Comparison of ENCODE assay signal across 11 mouse cellular contexts in genomic region chr2:119202914-119203453, GRCm38 (mm10). TPM values are rescaled to one million over a fixed set of nuclear protein-coding genes. Genes with fewer than 3 reads are reported as not detected.
A peak's percentile ranks its signal among the peaks of the same experiment; 100 is the strongest.
DNase-seq lines count a peak whose midpoint lies in the region; ATAC-seq and TF ChIP-seq lines count a peak whose summit lies in the region.
"Had no signal": no experiment of that assay in that cellular context is flagged by ENCODE, and none has a peak within 500 bp of the region (broad histone marks: within the 10 kb centered on the region; RNA-seq: fewer than 3 reads in every experiment).

No protein-coding gene starts in this region.

- DNase-seq in forebrain, postnatal 0 days = no peak
- no peak for DNase-seq in forebrain, embryonic 11.5 days (ENCODE audit: low spot score)
- DNase-seq in ovary, postnatal 36 days (ENCODE audit: low spot score) = peak; percentile 24
- no peak for DNase-seq in ovary, postnatal 10 days (ENCODE audit: low spot score)
- DNase-seq in layer of hippocampus, adult 9-10 months (ENCODE audit: low spot score) = no peak
- DNase-seq in Muller cell, postnatal 12 days (ENCODE audit: inconsistent ontology term) = no peak

- H3K4me1 ChIP-seq in forebrain, postnatal 0 days (ENCODE audit: insufficient read depth) = no peaks in the 10 kb centered on the region
- H3K4me1 ChIP-seq in forebrain, embryonic 11.5 days (replicated peaks; ENCODE audit: control insufficient read depth, insufficient read depth, low read length) = peaks cover 9% of the 10 kb centered on the region; the same call in 1 of the 2 replicates
- peaks cover 6% of the 10 kb centered on the region; the same call in 1 of the 2 replicates for H3K4me1 ChIP-seq in intestine, postnatal 0 days (replicated peaks; ENCODE audit: control insufficient read depth, insufficient read depth, low read length)
- peaks cover 4% of the 10 kb centered on the region; the same call in 1 of the 2 replicates for H3K4me1 ChIP-seq in small intestine, adult 2 months (ENCODE audit: control insufficient read depth, insufficient read depth, insufficient read length, low read length)

- H3K27ac ChIP-seq in forebrain, postnatal 0 days (ENCODE audit: low read depth, low read length) = no peak overlapping the region
- H3K27ac ChIP-seq in forebrain, embryonic 11.5 days (ENCODE audit: low read depth, low read length) = no peak overlapping the region
- H3K27ac ChIP-seq in intestine, postnatal 0 days (ENCODE audit: low read depth, low read length) = 0 out of 2 replicates have a peak overlapping the region, but pooled peaks have one; percentile 12
- 0 out of 2 replicates have a peak overlapping the region, but pooled peaks have one; percentile 44 for H3K27ac ChIP-seq in small intestine, adult 2 months (ENCODE audit: insufficient read depth, low read depth, low read length)
- H3K27ac ChIP-seq: macrophage had no signal

- no peak for TF ChIP-seq POLR2A in small intestine, adult 2 months (IDR thresholded peaks at IDR 0.05; ENCODE audit: low read depth, low read length)

- H3K4me3 ChIP-seq in forebrain, postnatal 0 days (ENCODE audit: low read depth, low read length) = no peak overlapping the region
- H3K4me3 ChIP-seq in forebrain, embryonic 11.5 days (ENCODE audit: low read depth, low read length) = no peak overlapping the region
- H3K4me3 ChIP-seq in intestine, postnatal 0 days (ENCODE audit: low read depth, low read length) = no peak overlapping the region
- no peak overlapping the region for H3K4me3 ChIP-seq in small intestine, adult 2 months (ENCODE audit: low read depth, low read length)

- no peak overlapping the region for H3K4me2 ChIP-seq in forebrain, postnatal 0 days (ENCODE audit: low read depth)
- no peak overlapping the region for H3K4me2 ChIP-seq in forebrain, embryonic 11.5 days (ENCODE audit: low read depth, low read length, severe bottlenecking)
- no peak overlapping the region for H3K4me2 ChIP-seq in intestine, postnatal 0 days (replicated peaks; ENCODE audit: low read depth)

- no peak for TF ChIP-seq CTCF in forebrain, postnatal 0 days (IDR thresholded peaks at IDR 0.05; ENCODE audit: low read depth)
- TF ChIP-seq CTCF in intestine, postnatal 0 days (IDR thresholded peaks at IDR 0.05; ENCODE audit: low read depth) = no peak
- no peak for TF ChIP-seq CTCF in small intestine, adult 2 months (IDR thresholded peaks at IDR 0.05; ENCODE audit: extremely low read depth, insufficient read length, insufficient replicate concordance, low read depth, low read length)

- H3K9ac ChIP-seq in forebrain, postnatal 0 days = no peak overlapping the region
- H3K9ac ChIP-seq in forebrain, embryonic 11.5 days (ENCODE audit: low read length) = no peak overlapping the region
- no peak overlapping the region for H3K9ac ChIP-seq in intestine, postnatal 0 days (ENCODE audit: low read depth, low read length)

- ATAC-seq in forebrain, postnatal 0 days = peak; percentile 14; the same call in 1 of the 2 replicates
- ATAC-seq in forebrain, embryonic 11.5 days (replicated peaks; ENCODE audit: low FRiP score) = no peak
- ATAC-seq in intestine, postnatal 0 days = peak; percentile 85

- WGBS in forebrain, postnatal 0 days = 52% methylated on average over 5 of the region's 5 CpGs
- WGBS in forebrain, embryonic 11.5 days = 81% methylated on average over 5 of the region's 5 CpGs
- WGBS in intestine, postnatal 0 days = 22% methylated on average over 5 of the region's 5 CpGs
- WGBS in small intestine, adult 2 months = 19% methylated on average over 5 of the region's 5 CpGs

- H3K27me3 ChIP-seq in forebrain, postnatal 0 days (ENCODE audit: insufficient read depth, low read length) = no peaks in the 10 kb centered on the region
- no peaks in the 10 kb centered on the region for H3K27me3 ChIP-seq in forebrain, embryonic 11.5 days (ENCODE audit: control insufficient read depth, insufficient read depth, low read length)
- no peaks in the 10 kb centered on the region for H3K27me3 ChIP-seq in intestine, postnatal 0 days (replicated peaks; ENCODE audit: control insufficient read depth, insufficient read depth, low read length)
- H3K27me3 ChIP-seq in small intestine, adult 2 months (ENCODE audit: control insufficient read depth, insufficient read depth, low read length) = no peaks in the 10 kb centered on the region
- H3K27me3 ChIP-seq: CH12.LX had no signal

- H3K36me3 ChIP-seq in forebrain, postnatal 0 days (ENCODE audit: insufficient read depth) = no peaks in the 10 kb centered on the region
- no peaks in the 10 kb centered on the region for H3K36me3 ChIP-seq in forebrain, embryonic 11.5 days (ENCODE audit: control insufficient read depth, insufficient read depth, low read length)
- no peaks in the 10 kb centered on the region for H3K36me3 ChIP-seq in intestine, postnatal 0 days (ENCODE audit: control insufficient read depth, insufficient read depth)
- no peaks in the 10 kb centered on the region for H3K36me3 ChIP-seq in small intestine, adult 2 months (ENCODE audit: control insufficient read depth, insufficient read depth, low read length)

- no peaks in the 10 kb centered on the region for H3K9me3 ChIP-seq in forebrain, postnatal 0 days (ENCODE audit: low read length)
- H3K9me3 ChIP-seq in forebrain, embryonic 11.5 days (ENCODE audit: control insufficient read depth, low read length) = no peaks in the 10 kb centered on the region
- no peaks in the 10 kb centered on the region for H3K9me3 ChIP-seq in intestine, postnatal 0 days (ENCODE audit: control insufficient read depth)

RNA-seq across cellular contexts. Expression of gene Zfyve19, which starts 5.4 kb away (rescaled TPM):
- 37.4 and 38.6 TPM in 2 replicates for total RNA-seq in forebrain, postnatal 0 days (2014; rRNA removed)
- polyA plus RNA-seq in forebrain, postnatal 0 days (2015; fragmentation: Nextera tagmentation; extraction: Ambion mirVana) = 58.3 and 62.5 TPM in 2 replicates
- 41.7 and 53.2 TPM in 2 replicates for polyA plus RNA-seq in forebrain, embryonic 11.5 days (2014; fragmentation: Nextera tagmentation; extraction: Ambion mirVana)
- polyA plus RNA-seq in intestine, postnatal 0 days (2015; fragmentation: Nextera tagmentation; extraction: Ambion mirVana) = 36.3 and 38.7 TPM in 2 replicates
- 20.2 and 46.7 TPM in 2 replicates for polyA plus RNA-seq in small intestine, adult 2 months (2012; rRNA removed)

RNA-seq across cellular contexts. Expression of gene Dnajc17, which starts 5.6 kb away (rescaled TPM):
- total RNA-seq in forebrain, postnatal 0 days (2014; rRNA removed) = 30.6 and 41.9 TPM in 2 replicates
- polyA plus RNA-seq in forebrain, postnatal 0 days (2015; fragmentation: Nextera tagmentation; extraction: Ambion mirVana) = 25.2 and 27.0 TPM in 2 replicates
- polyA plus RNA-seq in forebrain, embryonic 11.5 days (2014; fragmentation: Nextera tagmentation; extraction: Ambion mirVana) = 26.6 and 27.1 TPM in 2 replicates
- polyA plus RNA-seq in intestine, postnatal 0 days (2015; fragmentation: Nextera tagmentation; extraction: Ambion mirVana) = 8.8 and 9.4 TPM in 2 replicates
- 1.5 and 2.9 TPM in 2 replicates for polyA plus RNA-seq in small intestine, adult 2 months (2012; rRNA removed)

RNA-seq across cellular contexts. Expression of gene Ppp1r14d, which starts 26.7 kb away (rescaled TPM):
- not detected in 2 replicates for total RNA-seq in forebrain, postnatal 0 days (2014; rRNA removed)
- polyA plus RNA-seq in forebrain, postnatal 0 days (2015; fragmentation: Nextera tagmentation; extraction: Ambion mirVana) = not detected in 2 replicates
- not detected in 2 replicates for polyA plus RNA-seq in forebrain, embryonic 11.5 days (2014; fragmentation: Nextera tagmentation; extraction: Ambion mirVana)
- 78.7 and 84.7 TPM in 2 replicates for polyA plus RNA-seq in intestine, postnatal 0 days (2015; fragmentation: Nextera tagmentation; extraction: Ambion mirVana)
- 124 and 296 TPM in 2 replicates for polyA plus RNA-seq in small intestine, adult 2 months (2012; rRNA removed)
- total RNA-seq: adrenal gland, postnatal 36 days; CH12.LX had no signal
- polyA plus RNA-seq: macrophage had no signal

RNA-seq across cellular contexts. Expression of gene Gm14137, which starts 28.7 kb away (rescaled TPM):
- 0.08 TPM in 1 of 2 replicates, not detected in the other for total RNA-seq in forebrain, postnatal 0 days (2014; rRNA removed)
- 0.09 and 0.28 TPM in 2 replicates for polyA plus RNA-seq in forebrain, postnatal 0 days (2015; fragmentation: Nextera tagmentation; extraction: Ambion mirVana)
- 0.28 and 0.29 TPM in 2 replicates for polyA plus RNA-seq in forebrain, embryonic 11.5 days (2014; fragmentation: Nextera tagmentation; extraction: Ambion mirVana)
- polyA plus RNA-seq in intestine, postnatal 0 days (2015; fragmentation: Nextera tagmentation; extraction: Ambion mirVana) = 0.08 and 0.18 TPM in 2 replicates
- polyA plus RNA-seq in small intestine, adult 2 months (2012; rRNA removed) = 0.03 and 0.04 TPM in 2 replicates
- polyA plus RNA-seq: macrophage had no signal

RNA-seq across cellular contexts. Expression of gene Spint1, which starts 34.2 kb away (rescaled TPM):
- 1.6 and 1.8 TPM in 2 replicates for total RNA-seq in forebrain, postnatal 0 days (2014; rRNA removed)
- polyA plus RNA-seq in forebrain, postnatal 0 days (2015; fragmentation: Nextera tagmentation; extraction: Ambion mirVana) = 0.52 and 1.1 TPM in 2 replicates
- 2.2 and 2.8 TPM in 2 replicates for polyA plus RNA-seq in forebrain, embryonic 11.5 days (2014; fragmentation: Nextera tagmentation; extraction: Ambion mirVana)
- polyA plus RNA-seq in intestine, postnatal 0 days (2015; fragmentation: Nextera tagmentation; extraction: Ambion mirVana) = 145 and 148 TPM in 2 replicates
- 139 and 367 TPM in 2 replicates for polyA plus RNA-seq in small intestine, adult 2 months (2012; rRNA removed)
- total RNA-seq: CH12.LX had no signal

Comparison
In these comparisons a context has a peak if more than half of its experiments do, and no peak if none do; other contexts are left out.
1. H3K27ac ChIP-seq: peak in intestine, postnatal 0 days (single experiment) and small intestine, adult 2 months (single experiment); none in forebrain, postnatal 0 days (single experiment) and forebrain, embryonic 11.5 days (single experiment).
2. RNA of gene Ppp1r14d, which starts 26.7 kb away (polyA plus RNA-seq): 124 to 296 TPM in small intestine, adult 2 months and 78.7 to 84.7 TPM in intestine, postnatal 0 days; not detected in forebrain, embryonic 11.5 days and not detected in forebrain, postnatal 0 days; every median in the first group is over 10 times any median in the second.